Mouse (Mus musculus) intestine, embryonic 15.5 days (tissue): ENCODE data around the gene Nat14. TPM values are rescaled to one million over a fixed set of nuclear protein-coding genes. Genes with fewer than 3 reads are reported as not detected.

Experiments used
- ATAC-seq: fragments of 200-750 bp; cut with Nextera tagmentation; 2 replicates; pipeline ENCODE4 v1.8.0; 2017; ENCODE audit warnings: moderate TSS enrichment, moderate library complexity
- H3K27ac ChIP-seq: fragments of 300-500 bp; sonication (generic); 2 replicates; pipeline ENCODE4 v1.5.1; 2015; ENCODE audit warnings: mild to moderate bottlenecking, inconsistent platforms
- H3K27me3 ChIP-seq: fragments of 300-500 bp; sonication (generic); replicated peaks from 2 replicates; pipeline ENCODE4 v1.6.1; 2015; ENCODE audit warnings: inconsistent platforms
- H3K36me3 ChIP-seq: fragments of 300-500 bp; sonication (generic); 2 replicates; pipeline ENCODE4 v1.6.1; 2015; ENCODE audit warnings: inconsistent platforms
- H3K4me1 ChIP-seq: fragments of 300-500 bp; sonication (generic); replicated peaks from 2 replicates; pipeline ENCODE4 v1.6.1; 2015; ENCODE audit warnings: inconsistent platforms
- H3K4me2 ChIP-seq: fragments of 300-500 bp; sonication (generic); replicated peaks from 2 replicates; pipeline ENCODE4 v1.6.1; 2015; ENCODE audit warnings: mild to moderate bottlenecking, inconsistent platforms
- H3K4me3 ChIP-seq: fragments of 300-500 bp; sonication (generic); replicated peaks from 2 replicates; pipeline ENCODE4 v1.5.1; 2015; ENCODE audit warnings: inconsistent platforms
- H3K9ac ChIP-seq: fragments of 300-500 bp; sonication (generic); 2 replicates; pipeline ENCODE4 v1.6.1; 2015; ENCODE audit warnings: inconsistent platforms
- H3K9me3 ChIP-seq: fragments of 300-500 bp; sonication (generic); 2 replicates; pipeline ENCODE4 v1.6.1; 2016; ENCODE audit warnings: inconsistent platforms
- WGBS: fragments of 180-500 bp; shearing (Covaris S2); methylation state at CpG from one replicate; pipeline ENCODE4 v1.1.7; 2015; 5-methylcytosine and 5-hydroxymethylcytosine counted together
- polyA plus RNA-seq: library from polyadenylated mRNA; unstranded; fragments of >200 nt; fragmentation: Nextera tagmentation; extraction: Ambion mirVana; gene quantifications from 2 replicates; pipeline ENCODE4 v1.2.1, GENCODE M21; 2015

Nat14 gene
- polyA plus RNA-seq, 1 experiment from 2014 or later: 3.0 TPM

GRCm38 (mm10) chr7:4936832-4937231, 15.0 kb downstream of the Nat14 start:
- Histone ChIP-seq H3K9ac (no peak overlapping the region; the same call in 1 of the 2 replicates), H3K4me3 (no peak overlapping the region), H3K36me3 (no peaks in the 10 kb centered on the region), H3K27ac (no peak overlapping the region), H3K9me3 (0 out of 2 replicates have a peak, but pooled peaks cover 3% of the 10 kb centered on the region), H3K4me1 (no peaks in the 10 kb centered on the region), H3K4me2 (no peak overlapping the region), H3K27me3 (no peaks in the 10 kb centered on the region)
- no peak for ATAC-seq
- WGBS: 78% methylated on average over 10 of the region's 10 CpGs

GRCm38 (mm10) chr7:4937392-4937791, 15.6 kb downstream of the Nat14 start:
- H3K4me3 ChIP-seq: no peak overlapping the region
- no peaks in the 10 kb centered on the region for H3K4me1 ChIP-seq
- H3K27ac ChIP-seq: no peak overlapping the region
- 0 out of 2 replicates have a peak, but pooled peaks cover 3% of the 10 kb centered on the region for H3K9me3 ChIP-seq
- H3K36me3 ChIP-seq: no peaks in the 10 kb centered on the region
- no peaks in the 10 kb centered on the region for H3K27me3 ChIP-seq
- H3K9ac ChIP-seq: no peak overlapping the region
- no peak for ATAC-seq
- 76% methylated on average over 11 of the region's 11 CpGs for WGBS
- no peak overlapping the region for H3K4me2 ChIP-seq

GRCm38 (mm10) chr7:4938456-4938855, 16.6 kb downstream of the Nat14 start:
- H3K9me3 ChIP-seq: 0 out of 2 replicates have a peak, but pooled peaks cover 3% of the 10 kb centered on the region
- no peak overlapping the region for H3K9ac ChIP-seq
- H3K4me1 ChIP-seq: no peaks in the 10 kb centered on the region
- 37% methylated on average over 2 of the region's 2 CpGs for WGBS
- ATAC-seq: no peak
- no peak overlapping the region for H3K27ac ChIP-seq
- no peaks in the 10 kb centered on the region for H3K27me3 ChIP-seq
- H3K36me3 ChIP-seq: no peaks in the 10 kb centered on the region
- H3K4me3 ChIP-seq: no peak overlapping the region
- no peak overlapping the region for H3K4me2 ChIP-seq

- no peaks in the 10 kb centered on the region for H3K4me1 ChIP-seq
- WGBS: 20% methylated on average over 9 of the region's 9 CpGs
- H3K4me3 ChIP-seq: no peak overlapping the region
- H3K36me3 ChIP-seq: no peaks in the 10 kb centered on the region
- no peaks in the 10 kb centered on the region for H3K27me3 ChIP-seq
- ATAC-seq: peak; percentile 77
- H3K9me3 ChIP-seq: no peaks in the 10 kb centered on the region
- no peak overlapping the region for H3K4me2 ChIP-seq
- H3K9ac ChIP-seq: no peak overlapping the region
- no peak overlapping the region for H3K27ac ChIP-seq
Measured at GRCm38 (mm10) chr7:4940068-4940479, 18.2 kb downstream of the Nat14 start.

GRCm38 (mm10) chr7:4942673-4943072, 20.8 kb downstream of the Nat14 start:
- WGBS: 55% methylated on average over 5 of the region's 5 CpGs
- ATAC-seq: no peak
- no peak overlapping the region for H3K4me3 ChIP-seq

GRCm38 (mm10) chr7:4943223-4943815, 21.5 kb downstream of the Nat14 start:
- no peaks in the 10 kb centered on the region for H3K9me3 ChIP-seq
- H3K4me1 ChIP-seq: no peaks in the 10 kb centered on the region
- ATAC-seq: peak; percentile 90
- H3K27me3 ChIP-seq: no peaks in the 10 kb centered on the region
- no peak overlapping the region for H3K27ac ChIP-seq
- H3K4me3 ChIP-seq: peak overlapping the region; percentile 20
- WGBS: 17% methylated on average over 15 of the region's 15 CpGs
- H3K9ac ChIP-seq: no peak overlapping the region
- H3K4me2 ChIP-seq: peak overlapping the region; percentile 56
- no peaks in the 10 kb centered on the region for H3K36me3 ChIP-seq

More at GRCm38 (mm10) chr7:4942673-4943072, 20.8 kb downstream of the Nat14 start:
- no peaks in the 10 kb centered on the region for H3K9me3 ChIP-seq
- H3K4me1 ChIP-seq: no peaks in the 10 kb centered on the region
- no peaks in the 10 kb centered on the region for H3K36me3 ChIP-seq
- no peak overlapping the region for H3K4me2 ChIP-seq
- H3K9ac ChIP-seq: no peak overlapping the region
- no peaks in the 10 kb centered on the region for H3K27me3 ChIP-seq
- H3K27ac ChIP-seq: no peak overlapping the region

- H3K4me2 ChIP-seq: no peak overlapping the region
- no peaks in the 10 kb centered on the region for H3K4me1 ChIP-seq
- no peaks in the 10 kb centered on the region for H3K9me3 ChIP-seq
- WGBS: 42% methylated on average over 2 of the region's 2 CpGs
- H3K9ac ChIP-seq: no peak overlapping the region
- no peak for ATAC-seq
- H3K27me3 ChIP-seq: no peaks in the 10 kb centered on the region
- no peaks in the 10 kb centered on the region for H3K36me3 ChIP-seq
- H3K4me3 ChIP-seq: no peak overlapping the region
- H3K27ac ChIP-seq: no peak overlapping the region
Measured at GRCm38 (mm10) chr7:4947855-4948254, 26.0 kb downstream of the Nat14 start.

GRCm38 (mm10) chr7:4948386-4948785, 26.6 kb downstream of the Nat14 start:
- ATAC-seq: no peak
- no peaks in the 10 kb centered on the region for H3K9me3 ChIP-seq
- H3K27ac ChIP-seq: no peak overlapping the region

GRCm38 (mm10) chr7:4950561-4951342, 28.9 kb downstream of the Nat14 start:
- Histone ChIP-seq H3K27me3 (no peaks in the 10 kb centered on the region), H3K4me3 (no peak overlapping the region), H3K9ac (no peak overlapping the region), H3K4me2 (no peak overlapping the region), H3K9me3 (no peaks in the 10 kb centered on the region), H3K4me1 (no peaks in the 10 kb centered on the region), H3K36me3 (no peaks in the 10 kb centered on the region), H3K27ac (no peak overlapping the region)
- 79% methylated on average over 19 of the region's 19 CpGs for WGBS
- peak; percentile 81 for ATAC-seq

More at GRCm38 (mm10) chr7:4948386-4948785, 26.6 kb downstream of the Nat14 start:
- Histone ChIP-seq H3K4me2 (no peak overlapping the region), H3K9ac (no peak overlapping the region), H3K36me3 (no peaks in the 10 kb centered on the region), H3K4me1 (no peaks in the 10 kb centered on the region), H3K27me3 (no peaks in the 10 kb centered on the region), H3K4me3 (no peak overlapping the region)
- 56% methylated on average over 6 of the region's 6 CpGs for WGBS

- no peak overlapping the region for H3K9ac ChIP-seq
- H3K9me3 ChIP-seq: no peaks in the 10 kb centered on the region
- H3K4me2 ChIP-seq: no peak overlapping the region
- H3K4me3 ChIP-seq: no peak overlapping the region
- WGBS: 22% methylated on average over 10 of the region's 10 CpGs
- H3K27ac ChIP-seq: no peak overlapping the region
- no peaks in the 10 kb centered on the region for H3K27me3 ChIP-seq
- H3K36me3 ChIP-seq: no peaks in the 10 kb centered on the region
- H3K4me1 ChIP-seq: no peaks in the 10 kb centered on the region
- no peak for ATAC-seq
Measured at GRCm38 (mm10) chr7:4953815-4954445, 32.1 kb downstream of the Nat14 start.

- Histone ChIP-seq H3K4me3 (no peak overlapping the region), H3K4me2 (no peak overlapping the region), H3K4me1 (no peaks in the 10 kb centered on the region), H3K36me3 (no peaks in the 10 kb centered on the region), H3K27ac (no peak overlapping the region), H3K9me3 (no peaks in the 10 kb centered on the region), H3K9ac (no peak overlapping the region), H3K27me3 (no peaks in the 10 kb centered on the region)
- no peak for ATAC-seq
- WGBS: 81% methylated on average over 10 of the region's 10 CpGs
Measured at GRCm38 (mm10) chr7:4957361-4957760, 35.5 kb downstream of the Nat14 start.

GRCm38 (mm10) chr7:4963527-4963926, 41.7 kb downstream of the Nat14 start:
- no peaks in the 10 kb centered on the region for H3K9me3 ChIP-seq
- H3K4me1 ChIP-seq: peaks cover 3% of the 10 kb centered on the region; the same call in 1 of the 2 replicates
- no peak overlapping the region for H3K4me3 ChIP-seq
- no peaks in the 10 kb centered on the region for H3K36me3 ChIP-seq
- no peak overlapping the region for H3K9ac ChIP-seq
- 72% methylated on average over 5 of the region's 5 CpGs for WGBS
- no peak overlapping the region for H3K4me2 ChIP-seq
- no peaks in the 10 kb centered on the region for H3K27me3 ChIP-seq
- no peak for ATAC-seq
- H3K27ac ChIP-seq: no peak overlapping the region
